Mouse (Mus musculus): ENCODE results near the gene Tbcel. TPM values are rescaled to one million over a fixed set of nuclear protein-coding genes. Genes with fewer than 3 reads are reported as not detected.

Tbcel gene
- polyA plus RNA-seq, 1 experiment from 2014 or later: 5.8 TPM

DNA sequence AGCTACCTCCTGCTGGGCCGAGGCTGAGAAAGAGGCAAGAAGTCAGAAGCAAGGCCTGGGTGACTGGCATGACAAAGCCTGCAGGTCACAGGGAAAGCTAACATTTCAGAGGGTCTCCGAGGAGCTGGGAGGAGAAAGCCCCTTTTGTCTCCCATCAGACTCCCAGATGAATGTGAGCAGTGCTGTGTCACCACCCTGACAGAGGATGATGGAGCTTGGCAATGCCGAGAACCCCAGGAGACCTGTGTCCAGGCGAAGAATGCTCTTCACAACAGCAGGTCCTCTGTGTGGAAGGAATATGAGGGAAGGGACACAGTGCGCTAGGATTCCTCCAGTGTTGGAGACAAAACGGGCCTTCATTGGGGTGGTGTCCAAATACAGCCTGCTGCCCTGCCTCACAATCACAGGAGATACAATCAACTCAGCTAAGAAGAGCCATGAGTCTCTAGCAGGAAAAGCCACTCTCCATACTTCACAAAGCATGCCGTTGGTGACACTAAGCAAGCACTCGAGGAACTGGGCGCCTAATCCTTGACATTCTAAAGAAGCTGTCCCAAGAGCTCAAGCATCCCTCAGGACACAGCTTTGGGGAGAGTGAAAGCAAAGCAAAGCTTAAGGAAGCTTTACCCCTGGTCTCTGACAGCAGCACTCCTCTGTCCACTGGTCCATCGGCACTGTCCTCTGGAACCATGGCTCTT, 80.8 kb downstream of the Tbcel start:
- Histone ChIP-seq H3K4me2 (ENCODE audit: low read depth, low read length, severe bottlenecking) (no peak overlapping the region), H3K36me3 (ENCODE audit: control insufficient read depth, insufficient read depth, low read length) (peaks cover 2% of the 10 kb centered on the region; the same call in 1 of the 2 replicates), H3K9ac (ENCODE audit: low read length) (no peak overlapping the region), H3K27ac (ENCODE audit: low read depth, low read length) (no peak overlapping the region), H3K27me3 (ENCODE audit: control insufficient read depth, insufficient read depth, low read length) (no peaks in the 10 kb centered on the region), H3K4me3 (ENCODE audit: low read depth, low read length) (no peak overlapping the region), H3K4me1 (replicated peaks; ENCODE audit: control insufficient read depth, insufficient read depth, low read length) (no peaks in the 10 kb centered on the region), H3K9me3 (ENCODE audit: control insufficient read depth, low read length) (no peaks in the 10 kb centered on the region)
- no peak for ATAC-seq (replicated peaks; ENCODE audit: low FRiP score)
- DNase-seq (ENCODE audit: low spot score): no peak
- WGBS: 48% methylated on average over 10 of the region's 10 CpGs

DNA sequence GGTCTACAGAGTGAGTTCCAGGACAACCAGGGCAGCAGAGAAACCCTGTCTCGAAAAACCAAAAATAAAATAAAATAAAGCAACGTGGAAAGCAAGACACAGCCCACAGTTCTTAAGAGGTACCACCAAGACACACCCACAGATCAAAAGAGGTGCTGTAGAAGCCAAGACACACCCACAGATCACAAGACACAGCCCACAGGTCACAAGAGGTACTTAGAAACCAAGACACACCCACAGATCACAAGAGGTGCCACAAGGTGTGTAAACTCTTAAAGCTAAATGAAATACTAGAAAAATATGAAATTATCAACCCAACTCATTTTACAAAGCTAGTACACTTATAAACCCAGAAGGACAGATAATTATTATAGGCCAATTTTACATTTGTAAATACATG, 84.0 kb downstream of the Tbcel start:
- H3K27ac ChIP-seq (ENCODE audit: low read depth, low read length): no peak overlapping the region
- ATAC-seq (replicated peaks; ENCODE audit: low FRiP score): no peak
- no peak for DNase-seq (ENCODE audit: low spot score)
- H3K36me3 ChIP-seq (ENCODE audit: control insufficient read depth, insufficient read depth, low read length): no peaks in the 10 kb centered on the region; the same call in 1 of the 2 replicates
- no peak overlapping the region for H3K4me2 ChIP-seq (ENCODE audit: low read depth, low read length, severe bottlenecking)
- no peaks in the 10 kb centered on the region for H3K4me1 ChIP-seq (replicated peaks; ENCODE audit: control insufficient read depth, insufficient read depth, low read length)
- H3K9me3 ChIP-seq (ENCODE audit: control insufficient read depth, low read length): no peaks in the 10 kb centered on the region
- no peak overlapping the region for H3K4me3 ChIP-seq (ENCODE audit: low read depth, low read length)
- WGBS: 88% methylated on average over 2 of the region's 2 CpGs
- H3K9ac ChIP-seq (ENCODE audit: low read length): no peak overlapping the region
- no peaks in the 10 kb centered on the region for H3K27me3 ChIP-seq (ENCODE audit: control insufficient read depth, insufficient read depth, low read length)

DNA sequence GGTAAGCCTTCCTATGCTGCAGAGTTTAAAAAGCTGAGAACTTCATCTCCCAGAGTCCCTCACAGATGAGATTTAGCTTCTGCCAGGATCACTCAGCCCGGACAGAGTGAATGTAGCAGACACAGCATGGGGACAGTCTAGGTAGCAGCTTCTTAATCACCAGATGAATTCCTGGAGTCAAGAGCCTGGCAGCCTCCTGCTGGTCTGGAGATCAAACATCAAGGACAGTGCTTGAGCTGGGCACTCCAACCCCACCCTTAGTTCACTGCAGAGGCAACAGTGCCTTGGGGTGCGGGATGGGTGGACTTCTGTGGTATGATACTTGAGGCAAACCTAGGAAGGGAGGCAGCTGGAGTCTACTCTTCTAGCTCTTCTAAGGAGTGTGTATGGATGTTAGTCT, 87.9 kb downstream of the Tbcel start:
- Histone ChIP-seq H3K4me3 (ENCODE audit: low read depth, low read length) (no peak overlapping the region), H3K27ac (ENCODE audit: low read depth, low read length) (no peak overlapping the region), H3K27me3 (ENCODE audit: control insufficient read depth, insufficient read depth, low read length) (no peaks in the 10 kb centered on the region), H3K9me3 (ENCODE audit: control insufficient read depth, low read length) (no peaks in the 10 kb centered on the region), H3K9ac (ENCODE audit: low read length) (no peak overlapping the region), H3K4me1 (replicated peaks; ENCODE audit: control insufficient read depth, insufficient read depth, low read length) (no peaks in the 10 kb centered on the region; the same call in 1 of the 2 replicates), H3K4me2 (ENCODE audit: low read depth, low read length, severe bottlenecking) (no peak overlapping the region), H3K36me3 (ENCODE audit: control insufficient read depth, insufficient read depth, low read length) (no peaks in the 10 kb centered on the region; the same call in 1 of the 2 replicates)
- 75% methylated on average over 2 of the region's 2 CpGs for WGBS
- DNase-seq (ENCODE audit: low spot score) (no peak), ATAC-seq (replicated peaks; ENCODE audit: low FRiP score) (no peak)

DNA sequence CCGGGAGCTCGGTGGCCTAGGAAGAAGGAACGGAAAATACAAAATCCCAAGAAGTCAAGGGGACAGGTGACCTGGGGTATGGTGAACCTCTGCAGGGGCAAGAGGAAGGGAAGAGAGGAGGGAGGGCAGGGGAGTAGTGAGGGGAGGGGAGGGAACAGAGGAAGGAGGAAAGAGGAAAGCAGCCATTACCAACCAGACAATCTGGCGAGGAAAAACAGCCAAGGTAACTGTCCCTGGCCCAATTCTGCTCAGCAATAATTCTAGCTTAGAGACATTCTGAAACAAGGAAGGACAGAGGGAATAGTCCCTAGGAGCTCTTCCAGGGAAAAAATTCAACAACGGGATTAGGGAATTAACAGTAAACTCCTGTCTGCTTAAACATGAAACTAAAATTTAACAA, 88.8 kb downstream of the Tbcel start:
- Histone ChIP-seq H3K36me3 (ENCODE audit: control insufficient read depth, insufficient read depth, low read length) (no peaks in the 10 kb centered on the region; the same call in 1 of the 2 replicates), H3K4me1 (replicated peaks; ENCODE audit: control insufficient read depth, insufficient read depth, low read length) (no peaks in the 10 kb centered on the region; the same call in 1 of the 2 replicates), H3K9ac (ENCODE audit: low read length) (no peak overlapping the region), H3K4me2 (ENCODE audit: low read depth, low read length, severe bottlenecking) (no peak overlapping the region), H3K4me3 (ENCODE audit: low read depth, low read length) (no peak overlapping the region), H3K9me3 (ENCODE audit: control insufficient read depth, low read length) (no peaks in the 10 kb centered on the region), H3K27me3 (ENCODE audit: control insufficient read depth, insufficient read depth, low read length) (no peaks in the 10 kb centered on the region), H3K27ac (ENCODE audit: low read depth, low read length) (no peak overlapping the region)
- no peak for ATAC-seq (replicated peaks; ENCODE audit: low FRiP score)
- WGBS: 90% methylated on average over 5 of the region's 5 CpGs
- DNase-seq (ENCODE audit: low spot score): no peak

DNA sequence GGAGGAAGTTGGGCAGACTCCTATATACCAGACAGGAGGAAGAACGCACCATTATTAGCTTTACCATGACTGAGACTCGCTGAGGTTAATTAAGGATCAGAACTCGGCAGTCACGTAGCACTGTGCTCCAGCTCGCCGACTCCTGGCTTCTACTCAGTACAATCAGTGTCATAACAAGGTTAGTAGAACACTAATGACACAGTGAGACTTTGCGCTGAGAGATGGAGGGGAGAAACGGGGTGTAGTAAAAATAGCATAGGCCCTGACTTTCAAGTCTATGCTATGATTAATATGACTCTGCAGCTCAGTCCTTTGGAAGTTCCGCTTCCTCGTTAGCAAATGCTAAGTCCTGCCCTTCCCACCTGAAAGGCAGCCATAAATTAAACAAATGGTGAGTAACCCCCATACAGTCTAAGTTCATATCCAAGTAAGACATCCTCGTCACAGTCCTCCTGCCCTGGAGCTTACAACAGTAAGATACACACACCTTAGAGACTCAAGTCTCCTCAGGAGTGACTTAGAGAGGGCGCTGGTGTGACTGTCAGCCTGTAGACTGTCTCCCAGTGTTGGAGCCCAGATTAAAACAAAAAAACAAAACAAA, 90.2 kb downstream of the Tbcel start:
- WGBS: 79% methylated on average over 12 of the region's 12 CpGs
- H3K27me3 ChIP-seq (ENCODE audit: control insufficient read depth, insufficient read depth, low read length): no peaks in the 10 kb centered on the region
- H3K4me3 ChIP-seq (ENCODE audit: low read depth, low read length): no peak overlapping the region
- no peak overlapping the region for H3K9ac ChIP-seq (ENCODE audit: low read length)
- no peaks in the 10 kb centered on the region; the same call in 1 of the 2 replicates for H3K36me3 ChIP-seq (ENCODE audit: control insufficient read depth, insufficient read depth, low read length)
- no peak overlapping the region for H3K27ac ChIP-seq (ENCODE audit: low read depth, low read length)
- no peaks in the 10 kb centered on the region for H3K9me3 ChIP-seq (ENCODE audit: control insufficient read depth, low read length)
- no peak for DNase-seq (ENCODE audit: low spot score)
- ATAC-seq (replicated peaks; ENCODE audit: low FRiP score): no peak
- no peak overlapping the region for H3K4me2 ChIP-seq (ENCODE audit: low read depth, low read length, severe bottlenecking)
- H3K4me1 ChIP-seq (replicated peaks; ENCODE audit: control insufficient read depth, insufficient read depth, low read length): no peaks in the 10 kb centered on the region; the same call in 1 of the 2 replicates

DNA sequence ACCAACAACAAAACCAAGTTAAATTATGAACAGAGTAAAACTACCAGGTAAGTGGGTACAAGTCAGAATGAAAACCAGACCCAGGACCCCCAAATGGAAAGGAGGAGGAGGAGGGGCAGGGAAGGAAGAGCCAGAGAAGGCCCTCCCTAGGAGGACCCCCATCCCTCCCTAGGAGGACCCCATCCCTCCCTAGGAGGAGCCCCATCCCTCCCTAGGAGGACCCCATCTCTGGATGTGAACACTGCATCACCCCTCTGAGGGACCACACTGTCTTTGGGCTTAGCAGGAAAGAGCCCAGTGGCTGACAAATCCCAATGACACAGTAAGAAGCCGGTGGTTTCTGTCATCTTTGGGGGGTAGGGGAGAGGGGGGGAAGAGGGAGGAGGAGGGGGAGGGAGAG, 92.4 kb downstream of the Tbcel start:
- no peaks in the 10 kb centered on the region for H3K27me3 ChIP-seq (ENCODE audit: control insufficient read depth, insufficient read depth, low read length)
- H3K4me3 ChIP-seq (ENCODE audit: low read depth, low read length): no peak overlapping the region
- 47% methylated on average over 1 of the region's 1 CpGs for WGBS
- no peaks in the 10 kb centered on the region for H3K9me3 ChIP-seq (ENCODE audit: control insufficient read depth, low read length)
- no peak overlapping the region for H3K4me2 ChIP-seq (ENCODE audit: low read depth, low read length, severe bottlenecking)
- H3K4me1 ChIP-seq (replicated peaks; ENCODE audit: control insufficient read depth, insufficient read depth, low read length): no peaks in the 10 kb centered on the region; the same call in 1 of the 2 replicates
- ATAC-seq (replicated peaks; ENCODE audit: low FRiP score) (no peak), DNase-seq (ENCODE audit: low spot score) (no peak)
- no peak overlapping the region for H3K9ac ChIP-seq (ENCODE audit: low read length)
- no peak overlapping the region for H3K27ac ChIP-seq (ENCODE audit: low read depth, low read length)
- H3K36me3 ChIP-seq (ENCODE audit: control insufficient read depth, insufficient read depth, low read length): no peaks in the 10 kb centered on the region

DNA sequence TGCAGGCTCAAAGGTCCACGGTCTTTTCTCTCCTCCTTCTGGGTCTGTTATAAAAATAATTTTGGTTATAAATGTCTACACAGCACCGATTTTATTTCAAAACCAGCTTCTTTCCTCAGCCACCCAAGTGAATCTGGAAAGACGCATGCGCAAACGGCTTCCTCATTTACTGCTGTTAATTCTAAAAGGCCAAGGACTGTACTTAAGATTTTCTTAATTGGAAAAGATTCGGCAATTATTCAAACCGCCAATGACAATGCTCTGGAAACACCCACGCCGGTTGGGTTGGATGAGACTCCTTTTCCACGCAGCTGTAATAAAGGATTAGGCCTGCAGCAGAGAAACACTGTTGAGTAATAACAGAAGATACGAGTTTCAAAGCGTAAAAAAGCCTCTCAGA, 94.3 kb downstream of the Tbcel start:
- Histone ChIP-seq H3K27ac (ENCODE audit: low read depth, low read length) (no peak overlapping the region), H3K4me2 (ENCODE audit: low read depth, low read length, severe bottlenecking) (no peak overlapping the region), H3K4me3 (ENCODE audit: low read depth, low read length) (no peak overlapping the region), H3K9me3 (ENCODE audit: control insufficient read depth, low read length) (no peaks in the 10 kb centered on the region), H3K4me1 (replicated peaks; ENCODE audit: control insufficient read depth, insufficient read depth, low read length) (no peaks in the 10 kb centered on the region; the same call in 1 of the 2 replicates), H3K9ac (ENCODE audit: low read length) (no peak overlapping the region), H3K36me3 (ENCODE audit: control insufficient read depth, insufficient read depth, low read length) (no peaks in the 10 kb centered on the region), H3K27me3 (ENCODE audit: control insufficient read depth, insufficient read depth, low read length) (no peaks in the 10 kb centered on the region)
- 62% methylated on average over 12 of the region's 12 CpGs for WGBS
- DNase-seq (ENCODE audit: low spot score) (no peak), ATAC-seq (replicated peaks; ENCODE audit: low FRiP score) (no peak)

DNA sequence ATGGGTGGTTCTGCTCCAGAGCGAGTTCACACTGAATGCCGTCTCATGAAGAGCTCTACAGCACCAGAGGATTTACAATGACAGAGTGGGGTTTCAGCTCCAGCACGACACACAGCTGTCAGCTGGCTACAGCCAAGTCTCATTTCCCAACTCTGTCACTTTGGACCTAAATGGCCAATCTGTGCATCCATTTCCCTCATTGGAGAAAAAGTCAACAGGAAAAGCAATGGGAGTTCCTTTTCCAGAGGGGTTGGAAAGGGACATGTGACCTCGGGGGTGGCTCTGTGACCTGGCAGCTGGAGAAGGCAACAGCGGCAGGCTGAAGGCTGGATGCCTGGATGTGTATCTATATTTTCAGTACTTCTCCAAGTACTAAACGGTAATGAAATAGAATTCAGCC, 96.3 kb downstream of the Tbcel start:
- WGBS: 88% methylated on average over 6 of the region's 6 CpGs
- Histone ChIP-seq H3K4me2 (ENCODE audit: low read depth, low read length, severe bottlenecking) (no peak overlapping the region), H3K27me3 (ENCODE audit: control insufficient read depth, insufficient read depth, low read length) (no peaks in the 10 kb centered on the region), H3K4me3 (ENCODE audit: low read depth, low read length) (no peak overlapping the region), H3K9me3 (ENCODE audit: control insufficient read depth, low read length) (no peaks in the 10 kb centered on the region), H3K36me3 (ENCODE audit: control insufficient read depth, insufficient read depth, low read length) (no peaks in the 10 kb centered on the region), H3K4me1 (replicated peaks; ENCODE audit: control insufficient read depth, insufficient read depth, low read length) (no peaks in the 10 kb centered on the region; the same call in 1 of the 2 replicates), H3K9ac (ENCODE audit: low read length) (no peak overlapping the region), H3K27ac (ENCODE audit: low read depth, low read length) (no peak overlapping the region)
- DNase-seq (ENCODE audit: low spot score): no peak
- ATAC-seq (replicated peaks; ENCODE audit: low FRiP score): no peak

DNA sequence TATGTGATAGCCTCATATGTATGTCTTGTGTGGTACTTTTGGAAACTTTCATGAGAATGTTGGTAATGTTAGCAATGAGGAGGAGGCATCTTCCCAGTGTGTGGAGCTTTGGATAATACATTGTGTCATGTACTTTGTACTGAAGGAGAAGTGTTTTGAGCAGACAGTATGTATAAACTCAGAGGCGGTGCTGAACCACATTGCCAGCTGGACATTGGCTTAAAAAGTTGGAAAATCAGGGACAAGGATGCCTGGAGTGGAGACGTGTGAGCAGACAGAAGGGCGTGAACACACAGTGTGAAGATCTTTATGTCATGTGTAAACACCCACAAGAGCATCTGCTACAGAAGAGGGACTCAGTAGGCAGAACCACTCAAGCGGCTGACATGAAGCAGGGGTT, 101.9 kb downstream of the Tbcel start:
- Histone ChIP-seq H3K4me3 (ENCODE audit: low read depth, low read length) (no peak overlapping the region), H3K9me3 (ENCODE audit: control insufficient read depth, low read length) (no peaks in the 10 kb centered on the region), H3K36me3 (ENCODE audit: control insufficient read depth, insufficient read depth, low read length) (no peaks in the 10 kb centered on the region), H3K27ac (ENCODE audit: low read depth, low read length) (no peak overlapping the region), H3K4me1 (replicated peaks; ENCODE audit: control insufficient read depth, insufficient read depth, low read length) (no peaks in the 10 kb centered on the region; the same call in 1 of the 2 replicates), H3K27me3 (ENCODE audit: control insufficient read depth, insufficient read depth, low read length) (no peaks in the 10 kb centered on the region), H3K4me2 (ENCODE audit: low read depth, low read length, severe bottlenecking) (no peak overlapping the region), H3K9ac (ENCODE audit: low read length) (no peak overlapping the region)
- 79% methylated on average over 4 of the region's 4 CpGs for WGBS
- no peak for ATAC-seq (replicated peaks; ENCODE audit: low FRiP score)
- DNase-seq (ENCODE audit: low spot score): no peak

Measured in forebrain, embryonic 11.5 days (tissue).